Mouse (Mus musculus): ENCODE results near the gene Ntrk3. TPM values are rescaled to one million over a fixed set of nuclear protein-coding genes. Genes with fewer than 3 reads are reported as not detected.
A peak's percentile ranks its signal among the peaks of the same experiment; 100 is the strongest.

Ntrk3 gene
- polyA plus RNA-seq, 1 experiment from 2014 or later: 1.3 TPM

GRCm38 (mm10) chr7:78576169-78576568 is 161.6 kb downstream of the Ntrk3 start:
- Histone ChIP-seq H3K9me3 (replicated peaks; ENCODE audit: low read length) (no peaks in the 10 kb centered on the region), H3K4me1 (replicated peaks; ENCODE audit: insufficient read depth, low read length) (peaks cover 4% of the 10 kb centered on the region; the same call in 1 of the 2 replicates), H3K27ac (no peak overlapping the region), H3K27me3 (ENCODE audit: insufficient read depth, low read length) (peaks cover 39% of the 10 kb centered on the region), H3K36me3 (ENCODE audit: insufficient read depth, low read length) (no peaks in the 10 kb centered on the region), H3K9ac (ENCODE audit: low read depth, low read length) (no peak overlapping the region), H3K4me2 (ENCODE audit: low read length) (peak overlapping the region; percentile 83; the same call in 1 of the 2 replicates), H3K4me3 (replicated peaks; ENCODE audit: low read depth, low read length) (no peak overlapping the region)
- WGBS: 34% methylated on average over 5 of the region's 5 CpGs
- ATAC-seq (replicated peaks; ENCODE audit: low FRiP score, low read depth) (no peak), DNase-seq (ENCODE audit: low spot score) (no peak)
- TF ChIP-seq CTCF (IDR thresholded peaks at IDR 0.05; ENCODE audit: low read depth): no peak

DNA sequence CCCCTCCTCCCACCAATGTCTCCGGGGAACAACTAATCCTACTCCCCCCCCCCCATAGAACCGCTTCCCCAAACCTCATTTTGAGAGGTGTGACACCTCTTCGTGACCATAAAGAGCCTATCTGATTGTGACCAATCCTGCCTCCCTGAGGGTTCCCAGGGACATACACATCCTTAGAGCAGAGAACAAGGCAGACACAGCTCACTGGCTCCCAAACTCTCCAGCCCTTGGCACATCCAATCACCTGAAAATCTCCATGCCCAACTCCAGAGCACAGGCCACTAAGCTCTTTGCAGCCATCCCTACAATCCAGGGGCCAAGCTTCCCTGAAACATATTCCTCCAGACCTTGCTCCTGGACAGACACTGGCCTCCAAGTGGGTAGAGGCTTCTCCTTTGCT is 162.3 kb downstream of the Ntrk3 start:
- Histone ChIP-seq H3K4me3 (replicated peaks; ENCODE audit: low read depth, low read length) (no peak overlapping the region), H3K36me3 (ENCODE audit: insufficient read depth, low read length) (no peaks in the 10 kb centered on the region), H3K27ac (no peak overlapping the region), H3K4me1 (replicated peaks; ENCODE audit: insufficient read depth, low read length) (peaks cover 4% of the 10 kb centered on the region; the same call in 1 of the 2 replicates), H3K4me2 (ENCODE audit: low read length) (no peak overlapping the region), H3K9ac (ENCODE audit: low read depth, low read length) (no peak overlapping the region), H3K27me3 (ENCODE audit: insufficient read depth, low read length) (peaks cover 34% of the 10 kb centered on the region), H3K9me3 (replicated peaks; ENCODE audit: low read length) (no peaks in the 10 kb centered on the region)
- no peak for ATAC-seq (replicated peaks; ENCODE audit: low FRiP score, low read depth)
- TF ChIP-seq CTCF (IDR thresholded peaks at IDR 0.05; ENCODE audit: low read depth): no peak
- DNase-seq (ENCODE audit: low spot score): no peak
- 19% methylated on average over 3 of the region's 3 CpGs for WGBS

GRCm38 (mm10) chr7:78571196-78571595 is 166.6 kb downstream of the Ntrk3 start:
- ATAC-seq (replicated peaks; ENCODE audit: low FRiP score, low read depth) (no peak), DNase-seq (ENCODE audit: low spot score) (no peak)
- Histone ChIP-seq H3K4me1 (replicated peaks; ENCODE audit: insufficient read depth, low read length) (no peaks in the 10 kb centered on the region), H3K27ac (no peak overlapping the region), H3K36me3 (ENCODE audit: insufficient read depth, low read length) (no peaks in the 10 kb centered on the region), H3K9me3 (replicated peaks; ENCODE audit: low read length) (no peaks in the 10 kb centered on the region), H3K4me3 (replicated peaks; ENCODE audit: low read depth, low read length) (no peak overlapping the region), H3K9ac (ENCODE audit: low read depth, low read length) (no peak overlapping the region), H3K4me2 (ENCODE audit: low read length) (no peak overlapping the region), H3K27me3 (ENCODE audit: insufficient read depth, low read length) (peaks cover 5% of the 10 kb centered on the region)
- TF ChIP-seq CTCF (IDR thresholded peaks at IDR 0.05; ENCODE audit: low read depth): no peak
- WGBS: 75% methylated on average over 2 of the region's 2 CpGs

DNA sequence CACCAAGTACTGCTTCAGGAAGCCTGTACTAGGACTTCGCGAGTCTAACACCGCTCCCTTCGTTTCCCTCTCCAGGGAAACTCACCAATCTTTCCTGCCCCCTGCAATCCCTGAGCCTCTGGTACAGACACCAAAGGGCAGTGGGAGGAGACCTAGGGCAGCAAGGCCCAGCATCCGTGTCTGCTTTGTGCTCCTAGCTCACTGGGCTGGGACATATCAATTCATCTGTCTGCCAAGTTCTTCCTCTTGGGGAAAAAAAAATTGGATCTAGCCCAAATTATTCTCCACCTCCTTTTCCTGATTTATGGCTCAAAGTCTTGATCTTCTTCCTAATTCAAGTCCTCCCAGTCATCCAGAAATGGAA is 168.6 kb downstream of the Ntrk3 start:
- H3K27me3 ChIP-seq (ENCODE audit: insufficient read depth, low read length): no peaks in the 10 kb centered on the region
- WGBS: 6% methylated on average over 5 of the region's 5 CpGs
- H3K36me3 ChIP-seq (ENCODE audit: insufficient read depth, low read length): no peaks in the 10 kb centered on the region
- TF ChIP-seq CTCF (IDR thresholded peaks at IDR 0.05; ENCODE audit: low read depth): no peak
- H3K4me3 ChIP-seq (replicated peaks; ENCODE audit: low read depth, low read length): no peak overlapping the region
- no peak for ATAC-seq (replicated peaks; ENCODE audit: low FRiP score, low read depth)
- H3K27ac ChIP-seq: no peak overlapping the region
- peak; percentile 53 for DNase-seq (ENCODE audit: low spot score)
- no peaks in the 10 kb centered on the region for H3K9me3 ChIP-seq (replicated peaks; ENCODE audit: low read length)
- H3K9ac ChIP-seq (ENCODE audit: low read depth, low read length): no peak overlapping the region
- no peaks in the 10 kb centered on the region for H3K4me1 ChIP-seq (replicated peaks; ENCODE audit: insufficient read depth, low read length)
- peak overlapping the region; percentile 45 for H3K4me2 ChIP-seq (ENCODE audit: low read length)

- no peak overlapping the region for H3K4me3 ChIP-seq (replicated peaks; ENCODE audit: low read depth, low read length)
- no peaks in the 10 kb centered on the region for H3K4me1 ChIP-seq (replicated peaks; ENCODE audit: insufficient read depth, low read length)
- no peaks in the 10 kb centered on the region for H3K27me3 ChIP-seq (ENCODE audit: insufficient read depth, low read length)
- peak; percentile 46; the same call in 1 of the 2 replicates for ATAC-seq (replicated peaks; ENCODE audit: low FRiP score, low read depth)
- peak; percentile 86 for TF ChIP-seq CTCF (IDR thresholded peaks at IDR 0.05; ENCODE audit: low read depth)
- peak overlapping the region; percentile 45 for H3K4me2 ChIP-seq (ENCODE audit: low read length)
- H3K27ac ChIP-seq: no peak overlapping the region
- 15% methylated on average over 16 of the region's 16 CpGs for WGBS
- no peak overlapping the region for H3K9ac ChIP-seq (ENCODE audit: low read depth, low read length)
- no peaks in the 10 kb centered on the region for H3K36me3 ChIP-seq (ENCODE audit: insufficient read depth, low read length)
- DNase-seq (ENCODE audit: low spot score): peak; percentile 81
- no peaks in the 10 kb centered on the region for H3K9me3 ChIP-seq (replicated peaks; ENCODE audit: low read length)
Observed at GRCm38 (mm10) chr7:78568411-78569254, 169.2 kb downstream of the Ntrk3 start.

GRCm38 (mm10) chr7:78566617-78567016 is 171.2 kb downstream of the Ntrk3 start:
- H3K4me2 ChIP-seq (ENCODE audit: low read length): no peak overlapping the region
- H3K27ac ChIP-seq: no peak overlapping the region
- no peak overlapping the region for H3K4me3 ChIP-seq (replicated peaks; ENCODE audit: low read depth, low read length)
- TF ChIP-seq CTCF (IDR thresholded peaks at IDR 0.05; ENCODE audit: low read depth): peak; percentile 85
- no peak overlapping the region for H3K9ac ChIP-seq (ENCODE audit: low read depth, low read length)
- H3K4me1 ChIP-seq (replicated peaks; ENCODE audit: insufficient read depth, low read length): no peaks in the 10 kb centered on the region
- no peaks in the 10 kb centered on the region for H3K27me3 ChIP-seq (ENCODE audit: insufficient read depth, low read length)
- ATAC-seq (replicated peaks; ENCODE audit: low FRiP score, low read depth) (0 out of 2 replicates have a peak, but pooled peaks have one; percentile 38), DNase-seq (ENCODE audit: low spot score) (peak; percentile 68)
- WGBS: 27% methylated on average over 3 of the region's 3 CpGs
- no peaks in the 10 kb centered on the region for H3K36me3 ChIP-seq (ENCODE audit: insufficient read depth, low read length)
- no peaks in the 10 kb centered on the region for H3K9me3 ChIP-seq (replicated peaks; ENCODE audit: low read length)

Measured in kidney, postnatal 0 days (tissue).